Mouse (Mus musculus) embryonic fibroblast, embryonic 13.5 days (primary cell): ENCODE data around the gene C1qtnf6.

ENCODE experiments used
- CTCF ChIP-seq: IDR thresholded peaks from 2 replicates; pipeline ENCODE4 v1.5.1; 2011; ENCODE audit warnings: mild to moderate bottlenecking, control low read depth, low read length, moderate library complexity, borderline replicate concordance; ENCODE audit not compliant: insufficient read depth
- POLR2A ChIP-seq: IDR thresholded peaks from 2 replicates; pipeline ENCODE4 v1.6.1; 2011; ENCODE audit warnings: low read depth, mild to moderate bottlenecking, control low read depth, low read length, moderate library complexity

- no peak for TF ChIP-seq POLR2A
- TF ChIP-seq CTCF = no peak
Observed at GRCm38 (mm10) chr15:78486564-78486963, 44.7 kb downstream of the C1qtnf6 start.
